Mouse (Mus musculus): ENCODE data around the gene Pgm5. TPM values are rescaled to one million over a fixed set of nuclear protein-coding genes. Genes with fewer than 3 reads are reported as not detected.

Pgm5 gene
- polyA plus RNA-seq, 1 experiment = 0.44 TPM

- Histone ChIP-seq H3K27me3 (ENCODE audit: control insufficient read depth, insufficient read depth, low read length) (no peaks in the 10 kb centered on the region), H3K27ac (ENCODE audit: insufficient read depth, low read length) (no peak overlapping the region), H3K36me3 (ENCODE audit: control insufficient read depth, insufficient read depth, low read length) (no peaks in the 10 kb centered on the region), H3K4me3 (ENCODE audit: extremely low read depth, insufficient read depth, insufficient read length) (no peak overlapping the region), H3K4me1 (ENCODE audit: control insufficient read depth, insufficient read depth, insufficient read length) (no peaks in the 10 kb centered on the region)
- peak in 1 of 2 experiments; percentile 2 for DNase-seq (ENCODE audit: low read depth in 1 of 2, low spot score in 2 of 2)
- TF ChIP-seq CTCF (IDR thresholded peaks at IDR 0.05; ENCODE audit: extremely low read depth, insufficient read depth, insufficient read length, insufficient replicate concordance) = no peak
- TF ChIP-seq POLR2A (IDR thresholded peaks at IDR 0.05; ENCODE audit: low read depth, low read length) = no peak
- WGBS = 4% methylated on average over 4 of the region's 4 CpGs
These were observed 37.1 kb downstream of the Pgm5 start for GRCm38 (mm10) chr19:24824517-24824916.

- DNase-seq (ENCODE audit: low read depth in 1 of 2, low spot score in 2 of 2) = no peak
- 81% methylated on average over 12 of the region's 12 CpGs for WGBS
- Histone ChIP-seq H3K36me3 (ENCODE audit: control insufficient read depth, insufficient read depth, low read length) (no peaks in the 10 kb centered on the region), H3K4me1 (ENCODE audit: control insufficient read depth, insufficient read depth, insufficient read length) (no peaks in the 10 kb centered on the region), H3K27ac (ENCODE audit: insufficient read depth, low read length) (no peak overlapping the region), H3K27me3 (ENCODE audit: control insufficient read depth, insufficient read depth, low read length) (no peaks in the 10 kb centered on the region), H3K4me3 (ENCODE audit: extremely low read depth, insufficient read depth, insufficient read length) (no peak overlapping the region)
- no peak for TF ChIP-seq POLR2A (IDR thresholded peaks at IDR 0.05; ENCODE audit: low read depth, low read length)
- no peak for TF ChIP-seq CTCF (IDR thresholded peaks at IDR 0.05; ENCODE audit: extremely low read depth, insufficient read depth, insufficient read length, insufficient replicate concordance)
These were observed 45.9 kb downstream of the Pgm5 start for GRCm38 (mm10) chr19:24815661-24816221.

- H3K27ac ChIP-seq (ENCODE audit: insufficient read depth, low read length) = no peak overlapping the region
- WGBS = 87% methylated on average over 8 of the region's 8 CpGs
- H3K27me3 ChIP-seq (ENCODE audit: control insufficient read depth, insufficient read depth, low read length) = no peaks in the 10 kb centered on the region
These were observed 48.8 kb downstream of the Pgm5 start for GRCm38 (mm10) chr19:24812861-24813293.

GRCm38 (mm10) chr19:24812106-24812810 is 49.4 kb downstream of the Pgm5 start:
- no peak overlapping the region for H3K4me3 ChIP-seq (ENCODE audit: extremely low read depth, insufficient read depth, insufficient read length)
- H3K4me1 ChIP-seq (ENCODE audit: control insufficient read depth, insufficient read depth, insufficient read length) = no peaks in the 10 kb centered on the region
- DNase-seq (ENCODE audit: low read depth in 1 of 2, low spot score in 2 of 2) = no peak
- H3K36me3 ChIP-seq (ENCODE audit: control insufficient read depth, insufficient read depth, low read length) = no peaks in the 10 kb centered on the region
- WGBS = 82% methylated on average over 7 of the region's 7 CpGs
- H3K27ac ChIP-seq (ENCODE audit: insufficient read depth, low read length) = no peak overlapping the region
- TF ChIP-seq POLR2A (IDR thresholded peaks at IDR 0.05; ENCODE audit: low read depth, low read length) = no peak
- TF ChIP-seq CTCF (IDR thresholded peaks at IDR 0.05; ENCODE audit: extremely low read depth, insufficient read depth, insufficient read length, insufficient replicate concordance) = no peak
- H3K27me3 ChIP-seq (ENCODE audit: control insufficient read depth, insufficient read depth, low read length) = no peaks in the 10 kb centered on the region

More at GRCm38 (mm10) chr19:24812861-24813293, 48.8 kb downstream of the Pgm5 start:
- TF ChIP-seq CTCF (IDR thresholded peaks at IDR 0.05; ENCODE audit: extremely low read depth, insufficient read depth, insufficient read length, insufficient replicate concordance) (no peak), POLR2A (IDR thresholded peaks at IDR 0.05; ENCODE audit: low read depth, low read length) (no peak)
- H3K4me3 ChIP-seq (ENCODE audit: extremely low read depth, insufficient read depth, insufficient read length) = no peak overlapping the region
- no peaks in the 10 kb centered on the region for H3K4me1 ChIP-seq (ENCODE audit: control insufficient read depth, insufficient read depth, insufficient read length)
- H3K36me3 ChIP-seq (ENCODE audit: control insufficient read depth, insufficient read depth, low read length) = no peaks in the 10 kb centered on the region
- DNase-seq (ENCODE audit: low read depth in 1 of 2, low spot score in 2 of 2) = no peak

- no peak overlapping the region for H3K4me3 ChIP-seq (ENCODE audit: extremely low read depth, insufficient read depth, insufficient read length)
- TF ChIP-seq POLR2A (IDR thresholded peaks at IDR 0.05; ENCODE audit: low read depth, low read length) (no peak), CTCF (IDR thresholded peaks at IDR 0.05; ENCODE audit: extremely low read depth, insufficient read depth, insufficient read length, insufficient replicate concordance) (no peak)
- H3K4me1 ChIP-seq (ENCODE audit: control insufficient read depth, insufficient read depth, insufficient read length) = no peaks in the 10 kb centered on the region
- DNase-seq (ENCODE audit: low read depth in 1 of 2, low spot score in 2 of 2) = no peak
- no peaks in the 10 kb centered on the region for H3K36me3 ChIP-seq (ENCODE audit: control insufficient read depth, insufficient read depth, low read length)
- 75% methylated on average over 10 of the region's 10 CpGs for WGBS
- no peak overlapping the region for H3K27ac ChIP-seq (ENCODE audit: insufficient read depth, low read length)
- no peaks in the 10 kb centered on the region for H3K27me3 ChIP-seq (ENCODE audit: control insufficient read depth, insufficient read depth, low read length)
These were observed 50.2 kb downstream of the Pgm5 start for GRCm38 (mm10) chr19:24811451-24811850.

GRCm38 (mm10) chr19:24806013-24806412 is 55.6 kb downstream of the Pgm5 start:
- Histone ChIP-seq H3K4me1 (ENCODE audit: control insufficient read depth, insufficient read depth, insufficient read length) (no peaks in the 10 kb centered on the region), H3K27ac (ENCODE audit: insufficient read depth, low read length) (no peak overlapping the region), H3K4me3 (ENCODE audit: extremely low read depth, insufficient read depth, insufficient read length) (no peak overlapping the region), H3K36me3 (ENCODE audit: control insufficient read depth, insufficient read depth, low read length) (no peaks in the 10 kb centered on the region), H3K27me3 (ENCODE audit: control insufficient read depth, insufficient read depth, low read length) (no peaks in the 10 kb centered on the region)
- DNase-seq (ENCODE audit: low read depth in 1 of 2, low spot score in 2 of 2) = no peak
- 78% methylated on average over 3 of the region's 3 CpGs for WGBS
- TF ChIP-seq CTCF (IDR thresholded peaks at IDR 0.05; ENCODE audit: extremely low read depth, insufficient read depth, insufficient read length, insufficient replicate concordance) (no peak), POLR2A (IDR thresholded peaks at IDR 0.05; ENCODE audit: low read depth, low read length) (no peak)

- Histone ChIP-seq H3K27me3 (ENCODE audit: control insufficient read depth, insufficient read depth, low read length) (no peaks in the 10 kb centered on the region; the same call in 1 of the 2 replicates), H3K27ac (ENCODE audit: insufficient read depth, low read length) (no peak overlapping the region), H3K4me1 (ENCODE audit: control insufficient read depth, insufficient read depth, insufficient read length) (no peaks in the 10 kb centered on the region), H3K4me3 (ENCODE audit: extremely low read depth, insufficient read depth, insufficient read length) (no peak overlapping the region), H3K36me3 (ENCODE audit: control insufficient read depth, insufficient read depth, low read length) (no peaks in the 10 kb centered on the region)
- WGBS = 6% methylated on average over 9 of the region's 9 CpGs
- no peak for DNase-seq (ENCODE audit: low read depth in 1 of 2, low spot score in 2 of 2)
- no peak for TF ChIP-seq POLR2A (IDR thresholded peaks at IDR 0.05; ENCODE audit: low read depth, low read length)
These were observed 64.0 kb downstream of the Pgm5 start for GRCm38 (mm10) chr19:24797606-24798005.
